Mouse (Mus musculus) olfactory bulb, adult 2 months (tissue): ENCODE data around the gene Ppp1r8.

Experiments
- CTCF ChIP-seq: fragments of 200-500 bp; IDR thresholded peaks from 2 replicates; pipeline ENCODE4 v1.5.1; 2012; ENCODE audit warnings: low read depth, mild to moderate bottlenecking, low read length, moderate library complexity; ENCODE audit not compliant: insufficient read depth
- POLR2A ChIP-seq: fragments of 200-500 bp; IDR thresholded peaks from 2 replicates; pipeline ENCODE4 v1.6.1; 2012; ENCODE audit warnings: mild to moderate bottlenecking, low read depth, low read length, moderate library complexity; ENCODE audit not compliant: insufficient read depth

DNA sequence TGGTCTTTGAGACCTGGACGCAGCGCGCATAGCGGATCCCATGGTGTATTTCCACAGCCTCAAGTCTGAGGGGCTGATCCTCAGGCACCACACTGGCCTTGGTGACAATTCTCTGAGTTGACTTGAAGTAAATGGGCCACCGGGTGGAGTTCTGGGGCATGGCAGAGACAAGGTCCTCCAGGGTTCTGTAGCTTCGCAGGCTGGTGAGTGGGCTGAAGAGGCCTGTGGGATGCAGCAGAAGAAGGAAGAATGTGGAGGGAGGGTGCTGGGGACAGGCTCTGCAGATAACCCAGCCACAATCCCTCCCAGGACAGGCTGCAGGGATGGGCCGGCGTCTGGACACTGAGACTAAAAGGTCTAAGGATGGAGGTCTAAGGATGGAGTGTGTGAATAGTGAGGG is 53.2 kb downstream of the Ppp1r8 start:
- TF ChIP-seq CTCF = no peak
- TF ChIP-seq POLR2A = no peak
